Mouse (Mus musculus) lung, adult 2 months (tissue): ENCODE results near the gene Txnrd1. TPM values are rescaled to one million over a fixed set of nuclear protein-coding genes. Genes with fewer than 3 reads are reported as not detected.

ENCODE experiments used
- DNase-seq: peaks from one replicate; pipeline ENCODE4 v3.0.0; 2022
- H3K4me1 ChIP-seq: fragments of 200-500 bp; 2 replicates; pipeline ENCODE4 v1.6.1; 2011; ENCODE audit warnings: low read length; ENCODE audit not compliant: control insufficient read depth, insufficient read depth
- H3K4me3 ChIP-seq: fragments of 200-500 bp; replicated peaks from 2 replicates; pipeline ENCODE3; 2011; ENCODE audit warnings: low read depth, mild to moderate bottlenecking, control low read depth, low read length; ENCODE audit errors: extremely low read depth
- CTCF ChIP-seq: fragments of 200-500 bp; IDR thresholded peaks from 2 replicates; pipeline ENCODE4 v1.5.1; 2011; ENCODE audit warnings: mild to moderate bottlenecking, low read length, control low read depth; ENCODE audit not compliant: insufficient read depth
- POLR2A ChIP-seq: fragments of 200-500 bp; IDR thresholded peaks from 2 replicates; pipeline ENCODE4 v1.6.1; 2011; ENCODE audit warnings: low read depth, mild to moderate bottlenecking, control low read depth, low read length, borderline replicate concordance; ENCODE audit errors: extremely low read depth
- WGBS: fragments of 180-500 bp; shearing (Covaris S2); methylation state at CpG from one replicate; pipeline ENCODE4 v1.1.7; 2018; 5-methylcytosine and 5-hydroxymethylcytosine counted together
- polyA plus RNA-seq: library from polyadenylated mRNA; depleted of rRNA; stranded (reverse); fragments of >200 nt; gene quantifications from 2 replicates; pipeline ENCODE4 v1.2.3, GENCODE M21; 2012; rRNA removed

The Txnrd1 gene
- polyA plus RNA-seq = 25.5 and 35.6 TPM in 2 replicates

DNA sequence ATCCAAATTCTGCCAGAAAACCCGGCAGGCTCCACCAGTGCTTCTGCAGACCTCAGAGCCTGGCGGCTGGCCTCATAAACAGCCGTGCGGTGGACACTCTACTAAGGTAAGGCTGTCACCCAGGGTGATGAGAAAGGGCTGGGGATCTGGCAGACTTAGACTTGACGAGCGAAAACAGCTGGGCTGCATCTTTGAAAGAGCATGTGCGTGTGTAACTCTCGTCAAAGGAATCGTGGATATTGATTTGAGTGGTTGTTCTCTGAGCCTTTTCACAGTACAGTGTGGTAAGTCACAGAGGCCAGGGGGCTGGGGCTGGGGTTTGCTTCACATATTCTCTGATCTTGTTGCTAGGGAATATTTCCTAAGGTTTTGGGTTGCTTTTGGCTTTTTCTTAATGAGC lies at the start of gene Txnrd1:
Txnrd1 (plus strand) TSS at position 26 of the 400 bp plus-strand sequence.
- no peak for DNase-seq
- no peak for TF ChIP-seq CTCF
- no peak for TF ChIP-seq POLR2A
- WGBS = 56% methylated on average over 9 of the region's 9 CpGs
- H3K4me1 ChIP-seq = no peaks in the 10 kb centered on the region
- no peak within 1 kb of the TSS for H3K4me3 ChIP-seq

DNA sequence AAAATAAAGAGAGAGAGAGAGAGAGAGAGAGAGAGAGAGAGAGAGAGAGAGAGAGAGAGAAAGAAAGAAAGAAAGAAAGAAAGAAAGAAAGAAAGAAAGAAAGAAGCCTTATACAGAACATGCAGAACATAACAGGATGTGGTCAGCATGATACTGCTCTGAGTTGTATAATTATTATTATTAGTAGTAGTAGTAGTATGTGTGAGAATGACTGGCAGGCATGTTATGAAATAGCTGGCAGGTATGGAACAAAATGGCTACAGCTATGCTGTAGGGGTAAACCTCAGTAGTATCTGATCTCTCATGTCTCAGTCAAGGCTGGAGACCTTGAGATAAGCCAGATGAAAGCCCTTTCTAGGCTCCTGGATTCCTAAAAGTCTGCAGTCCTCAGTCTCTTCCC lies 44.6 kb upstream of the Txnrd1 start:
- H3K4me1 ChIP-seq = no peaks in the 10 kb centered on the region
- no peak for TF ChIP-seq CTCF
- no peak for TF ChIP-seq POLR2A
- DNase-seq = no peak
- no peak overlapping the region for H3K4me3 ChIP-seq

DNA sequence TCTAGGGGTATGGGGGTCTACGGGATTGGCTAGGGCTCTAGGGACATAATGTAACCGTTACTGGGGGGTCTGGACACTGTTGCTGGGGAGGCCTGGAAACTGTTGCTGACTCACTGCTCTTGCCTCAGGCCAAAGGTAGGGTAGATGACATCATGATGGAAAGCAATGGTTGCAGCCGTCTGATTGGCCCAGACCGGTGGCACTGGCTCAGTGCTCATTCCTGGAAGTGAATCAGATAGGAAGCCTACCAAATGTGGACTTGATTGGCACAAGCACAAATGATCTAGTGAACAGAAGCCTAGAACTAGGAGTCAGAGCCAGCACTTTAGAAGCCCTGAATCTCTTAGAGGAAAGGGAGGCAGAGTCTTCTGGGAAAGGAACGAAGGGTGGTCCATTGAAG lies 43.2 kb upstream of the Txnrd1 start:
- Histone ChIP-seq H3K4me1 (peaks cover 6% of the 10 kb centered on the region; the same call in 1 of the 2 replicates), H3K4me3 (no peak overlapping the region)
- no peak for DNase-seq
- TF ChIP-seq CTCF (no peak), POLR2A (no peak)
- 90% methylated on average over 5 of the region's 5 CpGs for WGBS

DNA sequence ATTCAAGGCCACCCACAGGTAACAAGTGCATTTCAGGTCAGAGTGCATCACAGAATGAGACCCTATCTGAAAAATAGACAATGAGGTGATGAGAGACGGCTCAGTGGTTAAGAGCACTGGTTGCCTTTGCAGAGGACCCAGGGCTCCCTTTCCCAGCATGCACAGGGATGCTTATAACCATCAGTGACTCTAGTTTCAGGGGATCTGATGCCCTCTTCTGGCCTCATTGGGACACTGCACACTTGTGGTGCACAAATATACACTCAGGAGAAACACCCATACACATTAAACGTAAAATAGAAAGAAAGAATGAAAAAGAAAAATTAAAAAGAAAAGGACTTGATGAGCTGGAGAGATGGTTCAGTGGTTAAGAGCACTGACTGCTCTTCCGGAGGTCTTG lies 42.0 kb upstream of the Txnrd1 start:
- Histone ChIP-seq H3K4me3 (no peak overlapping the region), H3K4me1 (peaks cover 7% of the 10 kb centered on the region; the same call in 1 of the 2 replicates)
- TF ChIP-seq POLR2A (no peak), CTCF (no peak)
- no peak for DNase-seq
- WGBS = 93% methylated on average over 3 of the region's 3 CpGs

DNA sequence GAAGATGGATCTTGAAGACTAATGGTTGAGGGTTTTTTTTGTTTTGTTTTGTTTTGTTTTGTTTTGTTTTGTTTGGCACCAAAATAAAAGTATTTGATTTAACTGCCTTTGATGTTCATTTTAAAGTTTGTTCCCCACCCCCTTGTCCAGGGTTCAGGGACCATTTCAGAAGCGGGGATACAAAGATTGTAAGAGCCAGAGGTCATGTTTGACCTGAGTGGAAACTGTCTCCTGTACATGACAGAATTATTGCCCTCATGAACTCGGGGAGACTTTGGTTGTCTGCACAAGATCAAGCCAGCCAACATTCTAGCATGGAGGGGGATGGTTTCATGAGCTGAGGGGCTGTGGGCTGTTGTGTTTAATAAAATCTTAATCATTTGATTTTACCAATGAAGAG lies 41.4 kb upstream of the Txnrd1 start:
- DNase-seq = no peak
- no peak overlapping the region for H3K4me3 ChIP-seq
- H3K4me1 ChIP-seq = peaks cover 7% of the 10 kb centered on the region; the same call in 1 of the 2 replicates
- TF ChIP-seq CTCF = no peak
- 67% methylated on average over 2 of the region's 2 CpGs for WGBS

DNA sequence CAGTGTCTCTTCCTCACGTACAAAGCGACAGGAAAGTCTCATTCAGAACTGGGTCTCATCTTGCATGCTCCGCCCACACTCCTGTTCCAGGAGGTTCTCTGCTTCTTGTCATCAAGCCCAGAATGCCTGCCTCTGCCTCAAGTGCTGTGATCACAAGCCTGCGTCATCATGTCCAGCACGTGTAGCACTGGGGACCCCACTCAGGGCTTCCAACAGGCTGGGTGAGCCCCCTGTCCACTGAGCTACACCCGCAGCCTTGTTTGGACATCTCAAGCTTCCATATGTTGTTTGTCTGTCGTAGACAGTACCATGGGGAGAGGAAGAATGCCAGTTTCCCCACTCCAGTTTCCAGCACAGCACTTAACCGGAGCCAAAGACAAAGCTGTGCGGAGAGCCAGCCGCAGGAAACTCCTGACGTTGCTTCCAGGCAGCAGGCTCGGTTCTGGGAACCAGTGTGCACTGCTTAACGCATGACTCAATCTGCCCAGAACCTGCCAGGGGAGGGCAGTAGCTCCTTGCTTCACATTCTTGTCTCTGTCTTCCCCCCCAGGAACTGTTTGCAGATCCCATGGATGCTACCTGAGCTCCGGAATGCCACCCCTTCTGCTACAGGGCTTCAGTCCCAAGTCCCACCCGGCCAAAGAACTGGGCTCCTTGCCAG lies 38.5 kb upstream of the Txnrd1 start:
- peak; percentile 60 for TF ChIP-seq CTCF
- TF ChIP-seq POLR2A = no peak
- peak; percentile 48 for DNase-seq
- 12% methylated on average over 15 of the region's 15 CpGs for WGBS
- peaks cover 7% of the 10 kb centered on the region; the same call in 1 of the 2 replicates for H3K4me1 ChIP-seq
- no peak overlapping the region for H3K4me3 ChIP-seq

DNA sequence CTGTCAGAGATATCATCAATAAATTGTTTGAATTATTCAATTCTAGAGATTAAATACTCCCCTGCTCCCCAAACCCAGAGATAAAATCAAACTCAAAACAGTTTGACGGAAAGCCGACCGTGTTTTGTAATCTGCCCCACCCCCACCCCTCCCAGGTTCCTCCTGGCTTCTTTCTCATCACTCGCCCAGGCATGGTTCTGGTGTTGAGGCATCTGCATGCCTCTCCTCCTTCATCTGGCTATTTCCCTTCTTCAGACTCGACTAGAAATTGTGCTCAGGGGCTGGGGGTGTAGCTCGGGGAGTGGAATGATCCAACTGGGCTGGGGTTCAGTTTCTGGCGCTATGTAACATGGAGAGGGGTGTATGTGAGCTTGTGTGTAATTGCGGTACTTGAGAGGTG lies 38.0 kb upstream of the Txnrd1 start:
- WGBS = 27% methylated on average over 8 of the region's 8 CpGs
- Histone ChIP-seq H3K4me3 (no peak overlapping the region), H3K4me1 (peaks cover 7% of the 10 kb centered on the region; the same call in 1 of the 2 replicates)
- TF ChIP-seq POLR2A (no peak), CTCF (no peak)
- no peak for DNase-seq

DNA sequence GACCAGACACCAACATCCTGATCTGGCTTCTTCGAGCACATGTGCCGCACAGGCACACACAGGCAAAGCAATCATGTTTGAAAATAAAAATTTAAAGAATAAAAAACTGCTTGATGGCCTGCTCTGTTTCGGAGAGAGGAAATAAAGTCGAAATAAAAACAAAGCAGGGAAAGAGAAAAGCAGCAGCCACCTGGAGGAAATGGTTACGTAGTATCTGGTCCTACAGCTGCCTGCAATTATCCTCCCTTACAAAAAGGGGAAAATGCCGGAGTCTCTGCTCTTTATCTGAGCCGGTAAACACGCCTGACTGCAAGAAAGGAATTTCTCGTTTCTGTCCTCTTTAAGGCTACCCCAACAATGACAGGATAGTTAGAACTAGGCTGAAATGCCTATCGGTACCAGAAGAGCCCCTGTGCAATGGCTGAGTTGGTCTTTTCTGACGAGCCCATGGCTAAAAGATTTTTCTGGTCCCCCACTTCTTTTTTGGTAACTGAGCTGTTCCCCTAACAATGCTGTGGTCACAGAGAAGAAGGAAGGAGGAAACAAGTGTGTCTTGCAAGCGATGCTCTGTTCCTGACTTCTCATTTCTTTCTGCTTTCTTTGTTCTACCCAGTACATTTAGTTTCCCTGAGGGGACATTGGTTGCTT lies 37.2 kb upstream of the Txnrd1 start:
- peaks cover 7% of the 10 kb centered on the region; the same call in 1 of the 2 replicates for H3K4me1 ChIP-seq
- WGBS = 40% methylated on average over 12 of the region's 12 CpGs
- H3K4me3 ChIP-seq = no peak overlapping the region
- no peak for DNase-seq
- TF ChIP-seq CTCF = no peak
- TF ChIP-seq POLR2A = no peak

DNA sequence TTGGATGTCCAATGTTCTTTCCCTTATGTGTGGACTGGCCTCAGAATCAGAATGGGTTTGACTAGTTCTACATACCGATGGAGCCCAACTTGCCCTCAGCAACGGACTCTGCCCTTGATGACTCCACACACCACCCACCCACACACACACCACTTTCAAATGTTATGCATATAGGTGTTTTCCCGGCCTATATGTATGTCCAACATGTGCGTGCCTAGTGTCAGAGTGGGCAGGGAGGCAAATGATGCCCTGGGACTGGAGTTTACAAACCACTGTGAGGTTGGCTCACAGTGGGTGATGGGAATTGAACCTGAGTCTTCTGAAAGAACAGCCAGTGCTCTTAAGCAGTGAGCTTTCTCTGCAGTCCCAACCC lies 36.6 kb upstream of the Txnrd1 start:
- no peak overlapping the region for H3K4me3 ChIP-seq
- no peak for DNase-seq
- no peak for TF ChIP-seq POLR2A
- no peak for TF ChIP-seq CTCF
- H3K4me1 ChIP-seq = peaks cover 7% of the 10 kb centered on the region; the same call in 1 of the 2 replicates
- 86% methylated on average over 4 of the region's 4 CpGs for WGBS

DNA sequence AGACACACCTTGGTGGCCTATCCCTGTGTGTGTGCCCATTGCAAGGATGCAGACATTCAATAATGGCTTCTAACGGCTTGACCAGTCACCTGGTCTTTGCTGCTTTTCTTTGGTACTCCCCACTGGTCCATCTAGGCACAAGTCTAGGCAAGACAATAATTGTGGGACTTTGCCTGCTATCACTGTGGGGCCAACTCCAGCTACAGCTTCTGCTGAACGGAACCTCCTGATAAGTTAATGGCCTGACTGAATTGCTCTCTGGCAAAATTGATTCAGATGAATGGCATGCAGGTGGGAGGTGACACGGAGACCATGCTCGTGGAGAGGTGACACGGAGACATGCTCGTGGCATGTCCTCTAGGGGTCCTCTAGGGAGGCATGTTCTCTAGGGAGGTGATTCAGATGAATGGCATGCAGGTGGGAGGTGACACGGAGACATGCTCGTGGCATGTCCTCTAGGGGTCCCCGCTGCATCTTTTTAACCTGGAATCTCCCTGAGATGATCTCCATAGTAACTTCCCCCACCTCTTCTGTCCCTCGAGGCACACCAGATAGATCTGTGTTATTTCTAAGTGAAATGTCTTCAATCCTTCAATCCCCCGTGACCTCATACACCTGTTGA lies 35.3 kb upstream of the Txnrd1 start:
- WGBS = 39% methylated on average over 11 of the region's 11 CpGs
- no peak for DNase-seq
- H3K4me1 ChIP-seq = peaks cover 7% of the 10 kb centered on the region; the same call in 1 of the 2 replicates
- no peak overlapping the region for H3K4me3 ChIP-seq
- TF ChIP-seq CTCF (no peak), POLR2A (no peak)

DNA sequence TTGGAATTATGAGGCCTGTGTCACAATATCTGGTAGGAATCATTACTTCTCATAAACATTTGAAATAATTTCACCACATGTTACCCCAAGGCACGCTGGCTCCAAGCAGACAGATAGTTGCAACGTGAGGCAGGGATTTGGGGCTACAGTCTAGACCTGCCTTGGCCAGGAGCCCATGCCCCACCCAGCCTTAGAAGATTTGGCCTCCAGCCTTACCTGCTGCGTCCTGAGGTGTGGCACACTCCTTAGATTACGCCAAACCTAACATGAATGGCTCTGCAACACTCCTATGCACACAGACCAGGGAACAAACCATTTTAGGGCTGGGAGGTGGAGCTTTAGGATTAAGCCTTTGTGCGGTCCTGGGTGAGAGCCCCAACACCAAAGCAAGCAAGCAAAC lies 33.7 kb upstream of the Txnrd1 start:
- Histone ChIP-seq H3K4me1 (peaks cover 5% of the 10 kb centered on the region; the same call in 1 of the 2 replicates), H3K4me3 (no peak overlapping the region)
- TF ChIP-seq CTCF = no peak
- no peak for TF ChIP-seq POLR2A
- WGBS = 65% methylated on average over 5 of the region's 5 CpGs
- DNase-seq = no peak
